Mouse (Mus musculus) granulocyte monocyte progenitor cell, adult 5-6 weeks (primary cell): ENCODE data around the gene Tnfrsf17. TPM values are rescaled to one million over a fixed set of nuclear protein-coding genes. Genes with fewer than 3 reads are reported as not detected.
A peak's percentile ranks its signal among the peaks of the same experiment; 100 is the strongest.
"Not testable (repeated sequence)": the region's sequence is repeated elsewhere in the genome, so short reads cannot be mapped to it uniquely, and the experiment has no call there.

Source experiments
- ATAC-seq: replicated peaks from 2 replicates; pipeline ENCODE4 v1.8.0; 2016; ENCODE audit warnings: mild to moderate bottlenecking, moderate TSS enrichment, inconsistent platforms; ENCODE audit not compliant: poor library complexity, severe bottlenecking
- total RNA-seq, 2 experiments: library from RNA; stranded (forward) in 1 of 2; stranded (reverse) in 1 of 2; fragments of 200-712, 200-1000 nt in 1 of 2; fragments of >200 nt in 1 of 2; fragmentation: Nextera tagmentation in 1 of 2; gene quantifications; 2 replicates each; pipeline ENCODE4 v1.2.3; 2014 to 2017

Tnfrsf17 gene
- not detected in 2 replicates for total RNA-seq (2014; fragmentation: Nextera tagmentation)
- total RNA-seq (2017), result not detected in 2 replicates

GRCm38 (mm10) chr16:11313512-11313911, at the start of gene Tnfrsf17:
Gene Tnfrsf17 (plus strand): TSS chr16:11313812.
- no peak; the same call in 1 of the 2 replicates for ATAC-seq

GRCm38 (mm10) chr16:11266556-11266955, 47.1 kb upstream of the Tnfrsf17 start:
- ATAC-seq, result no peak

- ATAC-seq, result no peak
Measured at GRCm38 (mm10) chr16:11269808-11270207, 43.8 kb upstream of the Tnfrsf17 start.

- peak; percentile 93 for ATAC-seq
Measured at GRCm38 (mm10) chr16:11270642-11271041, 43.0 kb upstream of the Tnfrsf17 start.

- ATAC-seq, result no peak
Measured at GRCm38 (mm10) chr16:11271073-11271472, 42.5 kb upstream of the Tnfrsf17 start.

- no peak for ATAC-seq
Measured at GRCm38 (mm10) chr16:11276888-11277287, 36.7 kb upstream of the Tnfrsf17 start.

GRCm38 (mm10) chr16:11278778-11279177, 34.8 kb upstream of the Tnfrsf17 start:
- ATAC-seq, result no peak

- peak; percentile 66 for ATAC-seq
Measured at GRCm38 (mm10) chr16:11282655-11283232, 30.9 kb upstream of the Tnfrsf17 start.

GRCm38 (mm10) chr16:11284881-11285280, 28.7 kb upstream of the Tnfrsf17 start:
- ATAC-seq, result no peak

GRCm38 (mm10) chr16:11285949-11286348, 27.7 kb upstream of the Tnfrsf17 start:
- ATAC-seq, result peak; percentile 22; the same call in 1 of the 2 replicates

GRCm38 (mm10) chr16:11288873-11289272, 24.7 kb upstream of the Tnfrsf17 start:
- ATAC-seq, result not testable (repeated sequence)

GRCm38 (mm10) chr16:11295583-11295982, 18.0 kb upstream of the Tnfrsf17 start:
- ATAC-seq, result not testable (repeated sequence)

GRCm38 (mm10) chr16:11297700-11298099, 15.9 kb upstream of the Tnfrsf17 start:
- peak; percentile 67 for ATAC-seq

GRCm38 (mm10) chr16:11303741-11304140, 9.9 kb upstream of the Tnfrsf17 start:
- ATAC-seq, result no peak

GRCm38 (mm10) chr16:11305531-11305930, 8.1 kb upstream of the Tnfrsf17 start:
- ATAC-seq, result no peak

- ATAC-seq, result no peak
Measured at GRCm38 (mm10) chr16:11315786-11316320, 2.2 kb downstream of the Tnfrsf17 start.

- ATAC-seq, result no peak
Measured at GRCm38 (mm10) chr16:11316748-11317147, 3.1 kb downstream of the Tnfrsf17 start.

- peak; percentile 96 for ATAC-seq
Measured at GRCm38 (mm10) chr16:11317324-11317723, 3.7 kb downstream of the Tnfrsf17 start.

GRCm38 (mm10) chr16:11322409-11323323, 9.1 kb downstream of the Tnfrsf17 start, which contains the start of gene Snx29:
Gene Snx29 (plus strand): TSS chr16:11322908.
- ATAC-seq, result peak; percentile 85

- peak; percentile 82 for ATAC-seq
Measured at GRCm38 (mm10) chr16:11323324-11324051, 9.9 kb downstream of the Tnfrsf17 start.
